Mouse (Mus musculus) liver, embryonic 12.5 days (tissue): ENCODE data around the gene Shisal1. TPM values are rescaled to one million over a fixed set of nuclear protein-coding genes. Genes with fewer than 3 reads are reported as not detected.

Source experiments
- ATAC-seq: fragments of 200-750 bp; cut with Nextera tagmentation; 2 replicates; pipeline ENCODE4 v1.8.0; 2017; ENCODE audit warnings: moderate number of reproducible peaks, mild to moderate bottlenecking, moderate library complexity
- H3K27ac ChIP-seq: fragments of 300-500 bp; sonication (generic); 2 replicates; pipeline ENCODE4 v1.5.1; 2016; ENCODE audit warnings: mild to moderate bottlenecking
- H3K27me3 ChIP-seq: fragments of 300-500 bp; sonication (generic); replicated peaks from 2 replicates; pipeline ENCODE4 v1.6.1; 2016; ENCODE audit warnings: mild to moderate bottlenecking, moderate library complexity
- H3K36me3 ChIP-seq: fragments of 300-500 bp; sonication (generic); 2 replicates; pipeline ENCODE4 v1.6.1; 2016; ENCODE audit warnings: mild to moderate bottlenecking, moderate library complexity
- H3K4me1 ChIP-seq: fragments of 300-500 bp; sonication (generic); 2 replicates; pipeline ENCODE4 v1.6.1; 2016
- H3K4me2 ChIP-seq: fragments of 300-500 bp; sonication (generic); 2 replicates; pipeline ENCODE4 v1.6.1; 2016; ENCODE audit warnings: mild to moderate bottlenecking, moderate library complexity
- H3K4me3 ChIP-seq: fragments of 300-500 bp; sonication (generic); 2 replicates; pipeline ENCODE4 v1.5.1; 2016; ENCODE audit warnings: mild to moderate bottlenecking, moderate library complexity
- H3K9ac ChIP-seq: fragments of 300-500 bp; sonication (generic); 2 replicates; pipeline ENCODE4 v1.6.1; 2016; ENCODE audit warnings: mild to moderate bottlenecking, moderate library complexity
- H3K9me3 ChIP-seq: fragments of 300-500 bp; sonication (generic); replicated peaks from 2 replicates; pipeline ENCODE4 v1.6.1; 2016; ENCODE audit warnings: mild to moderate bottlenecking, moderate library complexity
- WGBS: fragments of 180-500 bp; shearing (Covaris S2); methylation state at CpG from one replicate; pipeline ENCODE4 v1.1.7; 2016; ENCODE audit not compliant: insufficient replicate concordance; 5-methylcytosine and 5-hydroxymethylcytosine counted together
- polyA plus RNA-seq: library from polyadenylated mRNA; unstranded; fragments of >200 nt; fragmentation: Nextera tagmentation; extraction: Ambion mirVana; gene quantifications from 2 replicates; pipeline ENCODE4 v1.2.1, GENCODE M21; 2016

The Shisal1 gene
- polyA plus RNA-seq, 1 experiment from 2014 or later, result 0.14 TPM

DNA sequence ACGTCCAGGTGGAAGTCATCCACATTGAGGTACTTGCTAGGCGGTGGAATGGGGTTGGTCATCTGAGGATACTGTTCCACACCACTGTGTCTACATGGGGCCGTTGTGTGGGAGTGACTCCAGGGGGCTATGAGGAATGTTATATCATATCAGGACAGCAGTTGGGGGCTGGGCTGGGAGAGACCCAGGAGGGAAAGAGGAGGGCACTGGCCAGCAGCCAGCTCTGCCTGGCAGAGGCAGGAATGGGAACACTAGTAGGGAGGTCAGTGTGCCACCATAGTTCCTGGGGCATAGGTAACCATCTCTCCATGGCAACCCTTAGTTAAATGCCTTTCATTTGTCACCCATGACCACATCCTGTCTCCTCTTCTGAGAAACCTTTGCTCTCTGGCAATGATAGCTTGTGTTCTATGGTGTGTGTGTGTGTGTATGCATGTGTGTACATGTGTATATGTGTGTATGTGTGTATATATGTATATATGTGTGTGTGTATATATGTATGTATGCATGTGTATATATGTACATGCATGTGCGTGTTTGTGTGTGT, 115.8 kb downstream of the Shisal1 start:
- H3K4me2 ChIP-seq, result no peak overlapping the region
- H3K4me1 ChIP-seq, result no peaks in the 10 kb centered on the region
- no peak overlapping the region for H3K27ac ChIP-seq
- no peak for ATAC-seq
- whole genome bisulfite sequencing, result 71% methylated on average over 4 of the region's 4 CpGs
- no peak overlapping the region for H3K4me3 ChIP-seq
- H3K36me3 ChIP-seq, result no peaks in the 10 kb centered on the region
- no peaks in the 10 kb centered on the region for H3K27me3 ChIP-seq
- no peak overlapping the region for H3K9ac ChIP-seq
- H3K9me3 ChIP-seq, result no peaks in the 10 kb centered on the region

DNA sequence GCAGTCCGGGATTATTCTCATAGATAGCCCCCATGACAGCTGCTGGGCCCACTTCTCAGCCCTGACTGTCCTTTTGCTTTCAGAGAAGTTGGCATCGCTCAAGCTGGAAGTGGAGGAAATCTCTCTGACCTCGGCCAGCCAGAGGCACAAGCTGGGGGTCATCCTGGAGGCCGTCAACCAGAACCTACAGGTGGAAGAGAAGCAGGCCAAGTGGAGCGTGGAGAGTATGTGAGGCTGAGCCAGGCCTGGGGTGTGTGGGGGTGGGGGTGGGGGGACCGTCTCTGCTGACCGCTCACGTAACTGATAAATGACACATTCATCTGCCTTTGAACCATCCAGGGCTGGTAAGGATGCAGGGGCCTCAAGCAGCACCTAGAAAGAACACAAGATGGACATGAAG, 117.0 kb downstream of the Shisal1 start:
- no peak for ATAC-seq
- Histone ChIP-seq H3K27me3 (no peaks in the 10 kb centered on the region), H3K9ac (no peak overlapping the region), H3K36me3 (no peaks in the 10 kb centered on the region), H3K9me3 (no peaks in the 10 kb centered on the region), H3K4me3 (no peak overlapping the region), H3K4me2 (no peak overlapping the region), H3K27ac (no peak overlapping the region), H3K4me1 (peaks cover 11% of the 10 kb centered on the region; the same call in 1 of the 2 replicates)
- 71% methylated on average over 8 of the region's 8 CpGs for WGBS

Other genes starting within 250 kb of the Shisal1 start
- gene Parvb, start 215.1 kb downstream of the Shisal1 start, polyA plus RNA-seq, result 7.5 and 10.0 TPM in 2 replicates
- gene Parvg, start 123.1 kb downstream of the Shisal1 start, polyA plus RNA-seq, result 9.7 and 10.0 TPM in 2 replicates
- 2.1 and 2.6 TPM in 2 replicates for gene Rtl6, start 110.7 kb upstream of the Shisal1 start, polyA plus RNA-seq
- 12.6 and 14.1 TPM in 2 replicates for gene Prr5, start 222.5 kb upstream of the Shisal1 start, polyA plus RNA-seq